Mouse (Mus musculus) olfactory bulb, adult 2 months (tissue): ENCODE measurements around the gene Matn4.

Source experiments
- CTCF ChIP-seq: fragments of 200-500 bp; IDR thresholded peaks from 2 replicates; pipeline ENCODE4 v1.5.1; 2012; ENCODE audit warnings: low read depth, mild to moderate bottlenecking, low read length, moderate library complexity; ENCODE audit not compliant: insufficient read depth
- POLR2A ChIP-seq: fragments of 200-500 bp; IDR thresholded peaks from 2 replicates; pipeline ENCODE4 v1.6.1; 2012; ENCODE audit warnings: mild to moderate bottlenecking, low read depth, low read length, moderate library complexity; ENCODE audit not compliant: insufficient read depth

- TF ChIP-seq POLR2A (no peak), CTCF (peak; percentile 92)
Observed at GRCm38 (mm10) chr2:164407708-164408107, 2.7 kb upstream of the Matn4 start.
